Mouse (Mus musculus) ovary, postnatal 14 days (tissue): ENCODE measurements around the gene Chd3.

Source experiments
- DNase-seq: peaks from one replicate; pipeline ENCODE4 v3.0.0; 2022; ENCODE audit warnings: low spot score

Chd3 gene

GRCm38 (mm10) chr11:69389531-69390399 is 20.6 kb upstream of the Chd3 start:
- DNase-seq = peak; percentile 47

- no peak for DNase-seq
These were observed 19.5 kb upstream of the Chd3 start for GRCm38 (mm10) chr11:69388680-69389079.

GRCm38 (mm10) chr11:69386758-69387157 is 17.6 kb upstream of the Chd3 start:
- DNase-seq = no peak

GRCm38 (mm10) chr11:69384979-69385378 is 15.8 kb upstream of the Chd3 start:
- DNase-seq = no peak

- no peak for DNase-seq
These were observed 13.4 kb upstream of the Chd3 start for GRCm38 (mm10) chr11:69382478-69383105.

GRCm38 (mm10) chr11:69381356-69381755 is 12.2 kb upstream of the Chd3 start:
- DNase-seq = no peak

- no peak for DNase-seq
These were observed 10.4 kb upstream of the Chd3 start for GRCm38 (mm10) chr11:69379600-69379999.

- no peak for DNase-seq
These were observed 8.6 kb upstream of the Chd3 start for GRCm38 (mm10) chr11:69377766-69378165.

GRCm38 (mm10) chr11:69375646-69376045 is 6.4 kb upstream of the Chd3 start:
- no peak for DNase-seq

GRCm38 (mm10) chr11:69373223-69373965 is 4.2 kb upstream of the Chd3 start:
- DNase-seq = no peak

GRCm38 (mm10) chr11:69372780-69373170 is 3.6 kb upstream of the Chd3 start:
- DNase-seq = peak; percentile 16

- no peak for DNase-seq
These were observed 3.0 kb upstream of the Chd3 start for GRCm38 (mm10) chr11:69372056-69372779.

- no peak for DNase-seq
These were observed 2.4 kb upstream of the Chd3 start for GRCm38 (mm10) chr11:69371601-69372000.

GRCm38 (mm10) chr11:69370817-69371215 is 1.6 kb upstream of the Chd3 start:
- DNase-seq = no peak

GRCm38 (mm10) chr11:69369990-69370816 is 997 bp upstream of the Chd3 start:
- no peak for DNase-seq

- DNase-seq = peak; percentile 34
These were observed 621 bp downstream of the Chd3 start for GRCm38 (mm10) chr11:69368356-69369214.

GRCm38 (mm10) chr11:69367616-69368355 is 1.4 kb downstream of the Chd3 start:
- DNase-seq = peak; percentile 29

GRCm38 (mm10) chr11:69366855-69367615 is 2.2 kb downstream of the Chd3 start:
- peak; percentile 15 for DNase-seq
